Mouse (Mus musculus) limb, embryonic 14.5 days (tissue): Measurements from ENCODE around the gene Gpnmb. TPM values are rescaled to one million over a fixed set of nuclear protein-coding genes. Genes with fewer than 3 reads are reported as not detected.

Source experiments
- ATAC-seq: fragments of 200-750 bp; cut with Nextera tagmentation; 2 replicates; pipeline ENCODE4 v1.8.0; 2017; ENCODE audit warnings: low read depth, moderate number of reproducible peaks, moderate TSS enrichment; ENCODE audit not compliant: low FRiP score
- DNase-seq: peaks from one replicate; pipeline ENCODE4 v3.0.0-alpha.2; 2015; ENCODE audit warnings: low spot score
- H3K27ac ChIP-seq: fragments of 300-500 bp; sonication (generic); replicated peaks from 2 replicates; pipeline ENCODE4 v1.5.1; 2014; ENCODE audit warnings: low read depth, mild to moderate bottlenecking, low read length, moderate library complexity, mixed read lengths
- H3K27me3 ChIP-seq: fragments of 300-500 bp; sonication (generic); 2 replicates; pipeline ENCODE4 v1.6.1; 2014; ENCODE audit warnings: low read length, mixed read lengths; ENCODE audit not compliant: control insufficient read depth, insufficient read depth
- H3K36me3 ChIP-seq: fragments of 300-500 bp; sonication (generic); 2 replicates; pipeline ENCODE4 v1.6.1; 2014; ENCODE audit warnings: mild to moderate bottlenecking, low read length, moderate library complexity, mixed read lengths; ENCODE audit not compliant: control insufficient read depth, insufficient read depth
- H3K4me1 ChIP-seq: fragments of 300-500 bp; sonication (generic); 2 replicates; pipeline ENCODE4 v1.6.1; 2014; ENCODE audit warnings: antibody characterized with exemption, low read length, mixed read lengths; ENCODE audit not compliant: control insufficient read depth, insufficient read depth
- H3K4me2 ChIP-seq: fragments of 300-500 bp; sonication (generic); replicated peaks from 2 replicates; pipeline ENCODE4 v1.6.1; 2014; ENCODE audit warnings: low read depth, mild to moderate bottlenecking, low read length, moderate library complexity; ENCODE audit not compliant: severe bottlenecking
- H3K4me3 ChIP-seq: fragments of 300-500 bp; sonication (generic); replicated peaks from 2 replicates; pipeline ENCODE4 v1.5.1; 2014; ENCODE audit warnings: low read length
- H3K9ac ChIP-seq: fragments of 300-500 bp; sonication (generic); 2 replicates; pipeline ENCODE4 v1.6.1; 2014; ENCODE audit warnings: mild to moderate bottlenecking, low read depth, low read length, moderate library complexity; ENCODE audit not compliant: severe bottlenecking
- H3K9me3 ChIP-seq: fragments of 300-500 bp; sonication (generic); 2 replicates; pipeline ENCODE4 v1.6.1; 2016; ENCODE audit warnings: low read length; ENCODE audit not compliant: control insufficient read depth
- POLR2A ChIP-seq: fragments of 200-500 bp; IDR thresholded peaks from 2 replicates; pipeline ENCODE4 v1.8.0; 2012; ENCODE audit warnings: inconsistent platforms, mild to moderate bottlenecking, moderate library complexity, borderline replicate concordance; ENCODE audit not compliant: insufficient read depth, insufficient read length; ENCODE audit errors: extremely low read depth
- WGBS: fragments of 180-500 bp; shearing (Covaris S2); extraction: QIAGEN DNeasy Blood & Tissue Kit; methylation state at CpG from one replicate; pipeline ENCODE4 v1.1.7; 2014; 5-methylcytosine and 5-hydroxymethylcytosine counted together
- polyA plus RNA-seq, 2 experiments: library from polyadenylated mRNA; depleted of rRNA in 1 of 2; stranded (reverse) in 1 of 2; unstranded in 1 of 2; fragments of >200 nt; fragmentation: Nextera tagmentation in 1 of 2; extraction: Ambion mirVana in 1 of 2; gene quantifications; 2 replicates each; pipeline versions ENCODE4 v1.2.1 to v1.2.3; 2012 to 2014

Gpnmb gene
- polyA plus RNA-seq, 2 experiments: 1.3 to 2.7 TPM

GRCm38 (mm10) chr6:49046502-49046901 is 10.2 kb downstream of the Gpnmb start:
- Histone ChIP-seq H3K4me1 (no peaks in the 10 kb centered on the region), H3K9me3 (no peaks in the 10 kb centered on the region), H3K4me3 (no peak overlapping the region), H3K36me3 (no peaks in the 10 kb centered on the region), H3K4me2 (no peak overlapping the region), H3K9ac (no peak overlapping the region), H3K27me3 (no peaks in the 10 kb centered on the region), H3K27ac (no peak overlapping the region)
- 58% methylated on average over 6 of the region's 6 CpGs for WGBS
- ATAC-seq (no peak), DNase-seq (no peak)
- no peak for TF ChIP-seq POLR2A

GRCm38 (mm10) chr6:49046976-49047375 is 10.6 kb downstream of the Gpnmb start:
- DNase-seq (no peak), ATAC-seq (no peak)
- Histone ChIP-seq H3K9ac (no peak overlapping the region), H3K4me2 (no peak overlapping the region), H3K4me3 (no peak overlapping the region), H3K27me3 (no peaks in the 10 kb centered on the region), H3K36me3 (no peaks in the 10 kb centered on the region), H3K4me1 (no peaks in the 10 kb centered on the region), H3K27ac (no peak overlapping the region), H3K9me3 (no peaks in the 10 kb centered on the region)
- no peak for TF ChIP-seq POLR2A
- WGBS: 61% methylated on average over 8 of the region's 8 CpGs

GRCm38 (mm10) chr6:49047848-49048247 is 11.5 kb downstream of the Gpnmb start:
- TF ChIP-seq POLR2A: no peak
- DNase-seq (no peak), ATAC-seq (no peak)
- Histone ChIP-seq H3K9me3 (no peaks in the 10 kb centered on the region), H3K27me3 (no peaks in the 10 kb centered on the region), H3K4me1 (no peaks in the 10 kb centered on the region), H3K36me3 (no peaks in the 10 kb centered on the region), H3K9ac (no peak overlapping the region), H3K27ac (no peak overlapping the region), H3K4me2 (no peak overlapping the region), H3K4me3 (no peak overlapping the region)
- WGBS: 71% methylated on average over 10 of the region's 10 CpGs

GRCm38 (mm10) chr6:49048395-49048794 is 12.0 kb downstream of the Gpnmb start:
- WGBS: 87% methylated on average over 10 of the region's 10 CpGs
- ATAC-seq: no peak
- TF ChIP-seq POLR2A: no peak
- Histone ChIP-seq H3K4me1 (no peaks in the 10 kb centered on the region), H3K36me3 (no peaks in the 10 kb centered on the region), H3K27ac (no peak overlapping the region), H3K4me3 (no peak overlapping the region), H3K9me3 (no peaks in the 10 kb centered on the region), H3K27me3 (no peaks in the 10 kb centered on the region), H3K4me2 (no peak overlapping the region), H3K9ac (no peak overlapping the region)
- no peak for DNase-seq

GRCm38 (mm10) chr6:49050677-49051410 is 14.5 kb downstream of the Gpnmb start:
- H3K27ac ChIP-seq: no peak overlapping the region
- no peak overlapping the region for H3K4me2 ChIP-seq
- WGBS: 72% methylated on average over 11 of the region's 11 CpGs
- no peak for TF ChIP-seq POLR2A
- H3K4me1 ChIP-seq: no peaks in the 10 kb centered on the region
- H3K4me3 ChIP-seq: no peak overlapping the region
- no peaks in the 10 kb centered on the region for H3K9me3 ChIP-seq
- DNase-seq (no peak), ATAC-seq (no peak)
- no peak overlapping the region for H3K9ac ChIP-seq
- no peaks in the 10 kb centered on the region for H3K36me3 ChIP-seq
- no peaks in the 10 kb centered on the region for H3K27me3 ChIP-seq
